Mouse (Mus musculus) right cerebral cortex, postnatal 10 days (tissue): Measurements from ENCODE around the gene Sv2a.

ENCODE experiments used
- DNase-seq, 2 experiments: peaks; one replicate each; pipeline ENCODE4 v3.0.0; 2021; ENCODE audit warnings: low spot score in 2 of 2

Sv2a gene

DNA sequence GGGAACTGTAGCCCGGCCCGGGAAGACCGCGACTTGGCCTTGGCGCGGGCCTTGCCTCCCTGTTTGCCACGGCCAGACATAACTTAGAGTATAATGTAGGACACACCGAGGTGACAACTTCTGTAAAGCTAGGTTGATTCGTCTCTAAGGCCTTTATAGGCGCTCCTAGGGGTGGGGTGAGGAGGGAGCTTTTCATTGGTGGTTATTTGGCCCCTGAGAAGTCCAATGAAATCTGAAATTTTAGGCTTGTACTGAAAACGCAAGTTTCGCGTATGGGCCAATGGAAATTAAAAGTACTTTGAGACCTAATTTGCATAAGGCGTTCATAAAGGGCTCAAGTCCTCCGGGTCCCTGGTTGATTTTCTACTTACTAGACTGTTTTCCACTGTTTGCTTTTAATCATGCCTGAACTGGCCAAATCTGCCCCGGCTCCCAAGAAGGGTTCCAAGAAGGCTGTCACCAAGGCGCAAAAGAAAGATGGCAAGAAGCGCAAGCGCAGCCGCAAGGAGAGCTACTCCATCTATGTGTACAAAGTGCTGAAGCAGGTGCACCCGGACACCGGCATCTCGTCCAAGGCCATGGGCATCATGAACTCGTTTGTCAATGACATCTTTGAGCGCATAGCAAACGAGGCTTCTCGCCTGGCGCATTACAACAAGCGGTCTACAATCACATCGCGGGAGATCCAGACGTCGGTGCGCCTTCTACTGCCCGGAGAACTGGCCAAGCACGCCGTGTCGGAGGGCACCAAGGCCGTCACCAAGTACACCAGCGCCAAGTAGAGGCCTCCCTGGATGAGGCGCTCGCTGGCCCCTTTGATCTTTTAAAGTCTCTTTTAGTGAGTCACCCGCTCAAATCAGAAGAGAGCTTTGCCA, 40.1 kb downstream of the Sv2a start, which contains the start of the genes Hist2h2ac and Hist2h2be:
TSS of gene Hist2h2ac (minus strand) at position 116 of the 875 bp plus-strand sequence.
TSS of gene Hist2h2be (plus strand) at position 355 of the 875 bp plus-strand sequence.
- peak; percentile 85 to 92 for DNase-seq

DNA sequence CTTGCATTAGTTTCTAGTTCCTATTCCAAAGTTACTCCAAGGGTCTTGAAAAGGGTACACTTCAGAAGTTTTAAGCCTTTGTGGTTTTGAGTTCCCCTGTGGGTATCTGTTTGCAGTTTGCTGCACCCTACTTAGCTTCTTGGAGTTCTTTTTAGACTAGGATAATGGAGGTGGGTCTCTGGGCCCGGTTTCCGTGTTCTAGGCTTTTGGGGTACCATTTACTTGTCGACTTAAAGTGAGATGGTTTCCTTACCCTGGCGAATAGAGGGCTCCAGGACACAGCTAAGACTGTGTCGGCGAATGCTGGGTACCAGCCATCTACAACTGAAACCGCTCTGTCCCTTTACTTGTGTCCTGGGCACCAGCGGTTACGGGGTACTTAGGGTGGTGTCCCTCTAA, 40.7 kb downstream of the Sv2a start:
- DNase-seq = no peak

DNA sequence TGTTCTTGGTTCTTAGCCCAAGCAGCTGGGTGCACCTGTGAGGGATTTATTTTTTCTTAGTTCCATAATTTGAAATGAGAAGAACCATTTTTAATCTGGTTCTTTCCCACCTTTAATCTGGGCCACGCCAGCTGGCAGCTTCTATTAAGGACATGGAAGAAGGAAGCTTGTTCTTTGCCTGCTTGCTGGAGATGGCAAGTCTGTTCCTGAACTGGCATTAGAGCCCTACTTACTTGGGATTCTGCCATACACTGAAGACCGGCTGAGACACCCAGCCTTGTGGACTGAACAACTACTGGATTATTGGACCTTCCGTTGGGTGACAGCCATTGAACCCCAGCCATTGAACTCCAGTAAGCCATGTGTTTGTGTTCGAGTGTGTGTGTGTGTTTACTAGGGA, 41.8 kb downstream of the Sv2a start:
- DNase-seq = peak; percentile 46 to 60

DNA sequence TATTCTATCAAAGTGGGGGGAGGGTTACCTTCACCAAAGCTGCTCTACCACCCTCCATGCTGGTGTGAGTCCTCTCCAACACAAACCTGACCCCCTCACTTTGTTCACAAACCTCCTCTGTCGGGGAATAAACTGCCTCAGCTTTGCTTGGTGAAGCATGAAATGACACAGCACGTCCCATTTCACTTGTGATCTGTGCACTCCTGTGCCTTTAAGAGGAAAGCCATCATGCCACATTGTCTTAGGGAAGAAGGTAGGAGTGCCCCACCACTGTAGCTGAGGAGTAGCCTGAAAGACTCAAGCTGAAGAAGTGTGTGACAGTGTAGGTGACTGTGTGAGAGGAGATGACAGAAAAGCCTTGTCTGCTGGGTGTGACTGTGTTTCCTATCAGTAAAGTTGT, 44.5 kb downstream of the Sv2a start:
- DNase-seq = no peak

DNA sequence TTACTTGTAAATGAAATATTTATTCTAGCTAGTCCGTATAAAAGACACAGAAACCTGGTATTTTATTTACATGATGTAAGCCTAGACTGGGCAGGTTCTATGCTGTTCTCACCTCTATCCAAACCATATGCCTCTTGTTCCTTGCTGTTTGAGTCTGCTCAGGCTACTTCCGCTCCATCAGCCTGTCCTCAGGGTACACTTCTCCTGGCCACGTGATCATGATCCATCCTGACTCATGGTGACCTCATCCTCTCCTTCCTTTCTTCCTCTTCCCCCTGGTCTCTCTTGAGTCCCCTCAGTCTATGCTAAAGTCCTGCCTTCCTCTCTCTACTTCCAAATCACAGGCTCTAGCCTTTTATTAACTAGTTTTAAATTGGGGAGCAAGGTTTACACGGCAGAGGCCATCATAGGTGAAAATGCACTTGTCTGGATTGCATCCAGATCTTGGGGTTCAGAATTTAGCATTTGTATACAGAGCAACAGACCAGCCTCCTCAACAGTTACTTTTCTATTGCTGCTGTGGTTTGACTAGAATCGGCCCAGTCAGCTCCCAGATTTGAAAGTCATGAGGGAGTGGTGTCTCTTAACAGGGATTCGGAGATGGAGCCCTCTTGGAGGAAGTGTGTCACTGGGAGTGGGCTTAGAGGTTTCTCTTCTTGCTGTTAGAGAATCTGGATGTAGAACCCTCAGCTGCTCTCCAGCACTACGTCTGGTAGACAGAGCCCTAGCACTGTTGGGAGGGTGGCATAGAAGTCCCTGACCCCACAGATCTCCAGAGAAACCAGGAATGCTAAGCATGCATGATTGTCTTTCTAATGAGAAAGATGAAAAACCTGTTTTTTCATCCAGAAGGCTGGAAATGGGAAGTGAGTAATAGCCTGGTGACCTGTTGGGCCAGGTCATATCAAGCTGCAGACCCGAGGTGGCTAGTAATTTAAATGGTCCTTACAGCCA, 46.0 kb downstream of the Sv2a start:
- no peak for DNase-seq

DNA sequence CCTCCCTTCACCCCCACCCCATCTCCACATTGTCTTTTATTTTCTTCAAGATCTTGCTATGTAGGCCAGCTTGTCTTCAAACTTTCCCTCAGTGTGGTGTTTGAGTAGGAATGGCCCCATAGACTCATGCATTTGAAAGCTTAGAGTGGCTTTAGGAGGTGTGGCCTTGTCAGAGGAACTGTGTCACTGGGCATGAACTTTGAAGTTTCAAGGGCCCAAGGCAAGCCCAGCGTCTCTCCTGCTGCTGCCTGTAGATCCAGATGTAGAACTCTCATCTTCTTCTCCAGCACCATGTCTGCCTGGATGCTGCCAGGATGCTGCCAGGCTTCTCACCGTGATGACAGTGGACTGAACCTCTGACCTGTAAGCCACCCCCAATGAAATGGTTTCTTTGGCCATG, 47.9 kb downstream of the Sv2a start:
- DNase-seq = no peak

DNA sequence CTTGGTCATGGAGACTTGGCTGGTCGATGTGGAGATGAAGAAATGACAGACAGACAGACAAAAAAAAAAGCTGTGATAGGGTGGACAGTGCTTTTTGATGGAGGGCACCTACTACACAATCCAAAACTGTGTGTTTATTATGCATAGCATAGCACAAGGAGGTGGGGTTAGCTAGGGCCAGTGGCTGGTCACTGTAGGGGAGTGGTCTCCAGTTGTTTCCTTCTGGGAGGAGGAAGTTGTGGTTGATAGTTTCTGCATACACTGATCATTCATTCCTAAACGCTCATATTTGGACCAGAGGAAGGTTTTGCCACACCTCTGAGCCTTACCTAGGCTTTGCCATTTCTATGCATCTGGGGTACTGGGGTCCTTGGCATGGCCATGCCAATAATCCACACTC, 49.5 kb downstream of the Sv2a start:
- DNase-seq = no peak

DNA sequence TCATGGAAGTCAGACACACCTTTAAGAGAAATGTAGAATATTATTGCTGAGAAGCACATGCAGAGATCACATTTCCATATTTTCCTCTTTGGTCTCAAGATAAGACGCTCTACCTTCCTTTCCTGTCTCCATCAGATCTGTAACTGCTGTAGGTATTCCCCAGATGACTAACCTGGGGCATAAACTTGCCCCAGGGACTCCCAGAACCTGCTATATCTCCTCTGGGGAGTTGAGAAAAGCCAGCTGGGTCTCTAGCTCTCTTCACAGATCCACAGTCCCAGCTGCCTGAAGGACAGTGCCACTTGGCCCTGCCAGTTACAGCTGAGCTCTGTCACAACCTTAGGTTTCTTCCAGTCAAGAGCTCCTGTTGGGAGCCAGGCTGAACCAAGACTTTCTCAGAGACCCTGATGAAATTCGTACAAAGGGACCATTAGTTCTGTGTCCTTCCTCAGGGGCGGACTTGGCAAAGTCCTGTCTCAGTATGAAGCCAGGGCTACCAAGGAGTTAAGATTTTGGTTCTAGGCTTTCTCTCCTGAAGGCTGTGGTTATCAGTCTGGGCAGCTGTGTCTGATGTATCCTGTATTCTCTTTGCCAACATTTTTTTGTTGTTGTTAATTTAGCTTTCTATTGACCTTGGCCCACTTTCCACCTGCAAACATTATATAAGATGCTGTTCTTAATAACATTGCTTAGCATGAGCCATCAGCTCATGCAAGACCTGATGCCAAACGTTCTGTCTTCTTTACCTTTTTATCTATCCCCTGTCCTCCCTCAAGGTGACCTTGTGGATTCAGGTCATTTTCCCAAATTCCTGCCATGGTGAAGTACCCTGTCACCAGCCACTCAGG, 50.2 kb downstream of the Sv2a start:
- DNase-seq = no peak

DNA sequence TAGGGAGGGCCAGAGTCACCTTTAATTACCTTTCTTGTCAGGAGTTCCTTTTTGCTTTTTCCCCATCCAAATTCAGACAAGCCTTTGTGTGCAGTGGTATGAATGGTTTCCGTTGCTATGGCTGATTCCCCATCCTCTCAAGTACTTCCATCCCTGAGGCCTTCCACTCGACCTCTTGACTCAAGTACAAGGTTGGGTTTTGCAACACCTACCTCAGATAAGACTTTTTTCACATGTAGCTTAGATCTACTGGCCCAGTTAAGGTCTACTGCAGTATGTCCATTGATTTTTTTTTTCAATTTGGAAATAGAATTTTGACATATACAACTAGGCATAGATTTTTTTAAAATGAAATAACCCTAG, 50.8 kb downstream of the Sv2a start:
- no peak for DNase-seq

DNA sequence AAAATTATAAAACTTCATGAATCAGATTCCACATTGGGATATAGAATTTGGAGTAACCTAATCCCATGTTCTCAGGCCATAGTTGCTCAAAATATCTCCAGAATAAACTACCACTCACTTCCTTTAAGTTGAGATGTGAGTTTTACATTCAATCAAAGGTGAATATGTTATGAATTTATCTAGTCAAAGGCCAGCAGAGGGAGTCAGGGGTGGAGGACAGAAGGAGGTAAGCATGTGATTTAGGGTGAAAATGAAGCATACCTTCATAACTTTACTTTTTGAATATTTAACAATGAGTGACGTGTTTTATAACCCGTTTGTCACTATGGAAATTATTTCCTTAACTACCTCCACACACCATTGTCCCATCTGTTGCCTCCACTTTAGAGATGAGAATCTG, 54.0 kb downstream of the Sv2a start:
- DNase-seq = no peak

DNA sequence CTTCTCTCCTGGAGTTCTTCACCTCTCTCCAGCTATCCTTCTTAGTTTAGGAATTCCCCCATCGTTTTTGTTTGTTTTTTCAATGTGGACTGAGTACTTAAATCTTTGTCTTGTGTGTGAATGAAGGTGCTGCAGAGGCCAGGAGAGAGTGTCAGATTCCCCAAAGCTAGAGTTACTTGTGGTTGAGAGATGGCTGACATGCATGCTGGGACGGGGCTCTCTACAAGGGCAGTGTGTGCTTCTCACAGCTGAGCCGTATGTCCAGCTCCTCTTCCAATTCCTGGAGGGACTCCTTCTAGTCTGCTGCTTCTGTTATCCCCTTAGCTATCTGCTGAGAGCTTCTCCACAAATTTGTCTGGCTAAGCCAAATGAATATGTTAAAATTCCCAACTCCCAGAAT, 54.9 kb downstream of the Sv2a start:
- no peak for DNase-seq

DNA sequence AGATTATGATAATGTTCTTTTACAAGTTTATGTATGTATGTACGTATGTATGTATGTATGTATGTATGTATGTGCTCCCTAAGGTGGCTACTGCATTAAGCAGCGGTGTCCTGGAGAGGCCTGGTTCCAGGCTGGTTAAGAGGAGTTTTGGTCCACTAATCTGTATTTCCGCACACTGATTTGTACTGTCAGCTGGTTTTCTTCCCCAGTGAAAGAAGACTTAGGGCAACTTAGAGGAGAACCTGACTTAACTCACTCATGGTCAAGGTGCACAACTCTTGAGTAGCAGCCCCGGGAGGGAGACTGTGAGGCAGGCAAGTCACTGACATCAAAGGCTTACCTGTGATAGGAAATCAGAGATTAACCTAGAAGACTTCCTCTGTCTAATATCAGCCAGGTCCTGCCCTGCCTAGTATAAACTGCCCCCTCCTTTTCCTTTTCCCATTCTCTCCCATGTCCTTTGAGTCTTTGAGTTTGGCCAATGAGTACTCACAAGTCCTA, 55.9 kb downstream of the Sv2a start:
- DNase-seq = no peak

DNA sequence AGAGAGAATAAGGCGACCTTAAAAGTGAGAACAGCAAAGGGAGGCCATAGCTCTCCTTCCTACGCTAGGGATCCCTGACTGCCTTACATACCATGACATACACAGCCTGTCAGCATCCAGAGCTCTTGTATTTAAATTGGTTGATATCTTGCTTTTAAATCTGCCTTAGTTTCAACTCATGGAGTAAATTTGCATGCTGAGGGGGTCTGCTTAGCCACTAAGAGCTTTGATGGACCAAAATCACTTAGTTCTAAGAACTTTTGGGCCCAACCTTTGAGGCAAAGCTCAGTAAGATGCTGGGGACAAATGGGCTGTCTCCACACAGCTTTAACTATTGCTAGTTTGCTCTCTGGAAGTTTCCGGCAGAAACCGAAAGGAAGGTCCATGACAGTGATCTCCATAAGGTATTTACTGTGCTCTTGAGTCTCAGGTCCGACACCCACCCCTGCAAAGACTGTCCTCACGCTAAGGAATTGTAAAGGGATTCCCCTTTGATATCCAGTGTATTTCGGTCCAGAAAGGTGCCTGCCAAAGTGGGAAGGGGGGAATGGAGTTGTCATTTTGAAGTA, 56.5 kb downstream of the Sv2a start:
- no peak for DNase-seq

DNA sequence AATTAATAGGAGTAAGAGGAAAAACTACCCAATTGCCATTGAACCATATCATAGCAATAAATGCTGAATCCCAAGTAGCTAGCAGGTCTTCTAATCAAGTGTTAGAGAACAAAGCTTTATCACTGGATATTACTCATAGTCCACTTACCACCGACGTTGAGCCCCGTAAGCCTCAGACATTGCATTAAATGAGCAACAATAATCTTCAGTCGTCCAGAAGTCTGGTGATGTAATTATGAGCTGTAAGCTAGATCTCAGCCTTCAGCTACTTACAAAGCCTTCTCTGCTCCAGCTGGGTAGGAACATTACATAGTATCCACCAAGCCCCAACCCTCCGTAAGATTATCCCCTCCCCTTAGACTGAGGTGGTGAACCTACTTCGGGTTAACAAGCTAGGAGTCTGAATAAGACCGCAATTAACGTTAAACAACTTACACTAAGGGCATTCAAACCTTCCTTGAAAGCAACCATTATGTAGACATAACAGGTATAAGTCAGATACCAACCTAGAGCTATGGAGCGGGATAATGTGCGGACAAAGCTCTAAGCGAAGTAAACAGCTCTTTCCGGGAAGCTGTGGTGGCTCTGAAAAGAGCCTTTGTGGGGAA, 57.1 kb downstream of the Sv2a start:
- DNase-seq = no peak

DNA sequence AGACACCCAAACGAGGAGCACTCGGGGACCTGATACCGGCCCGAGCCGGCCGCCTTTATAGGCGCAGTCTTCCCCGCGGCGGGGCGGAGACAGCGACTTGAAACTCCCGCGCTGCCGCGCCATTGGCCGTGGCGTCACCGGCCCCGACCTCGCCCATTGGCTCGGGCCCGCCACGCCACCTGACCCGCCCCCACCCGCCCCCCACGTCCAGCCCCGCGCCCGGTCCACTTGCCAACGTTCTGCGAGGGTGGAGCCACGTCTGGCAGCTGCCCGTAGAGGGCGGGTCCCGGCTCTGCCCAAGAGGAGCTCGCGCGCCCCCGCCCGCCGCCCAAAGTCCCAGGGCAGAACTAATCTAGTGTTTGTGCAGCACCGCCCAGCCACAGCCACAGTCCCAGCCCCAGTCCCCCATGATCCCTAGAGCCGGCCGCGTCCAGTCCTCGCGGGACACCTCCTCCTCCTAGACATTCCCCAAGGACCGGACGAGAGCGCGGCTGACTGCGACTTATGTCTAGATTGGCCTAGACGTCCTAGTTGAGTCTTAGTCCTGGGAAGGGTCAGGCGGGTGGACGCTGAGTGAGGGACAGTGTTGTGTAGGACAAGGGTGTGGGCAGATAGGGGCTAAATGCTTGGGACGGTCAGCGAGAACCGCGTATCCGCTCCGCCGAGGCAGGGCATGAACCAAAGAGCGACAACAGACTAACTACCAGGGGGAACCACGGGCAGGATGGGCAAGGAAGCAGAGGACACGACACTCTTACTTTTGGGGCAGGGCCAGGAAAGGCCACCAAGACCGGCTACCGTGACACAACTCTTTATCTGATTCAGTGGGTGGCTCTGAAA, 58.2 kb downstream of the Sv2a start, which contains the start of gene Hist2h3c2:
TSS of gene Hist2h3c2 (minus strand) at position 174 of the 840 bp plus-strand sequence.
- peak in 1 of 2 experiments; percentile 40 for DNase-seq

DNA sequence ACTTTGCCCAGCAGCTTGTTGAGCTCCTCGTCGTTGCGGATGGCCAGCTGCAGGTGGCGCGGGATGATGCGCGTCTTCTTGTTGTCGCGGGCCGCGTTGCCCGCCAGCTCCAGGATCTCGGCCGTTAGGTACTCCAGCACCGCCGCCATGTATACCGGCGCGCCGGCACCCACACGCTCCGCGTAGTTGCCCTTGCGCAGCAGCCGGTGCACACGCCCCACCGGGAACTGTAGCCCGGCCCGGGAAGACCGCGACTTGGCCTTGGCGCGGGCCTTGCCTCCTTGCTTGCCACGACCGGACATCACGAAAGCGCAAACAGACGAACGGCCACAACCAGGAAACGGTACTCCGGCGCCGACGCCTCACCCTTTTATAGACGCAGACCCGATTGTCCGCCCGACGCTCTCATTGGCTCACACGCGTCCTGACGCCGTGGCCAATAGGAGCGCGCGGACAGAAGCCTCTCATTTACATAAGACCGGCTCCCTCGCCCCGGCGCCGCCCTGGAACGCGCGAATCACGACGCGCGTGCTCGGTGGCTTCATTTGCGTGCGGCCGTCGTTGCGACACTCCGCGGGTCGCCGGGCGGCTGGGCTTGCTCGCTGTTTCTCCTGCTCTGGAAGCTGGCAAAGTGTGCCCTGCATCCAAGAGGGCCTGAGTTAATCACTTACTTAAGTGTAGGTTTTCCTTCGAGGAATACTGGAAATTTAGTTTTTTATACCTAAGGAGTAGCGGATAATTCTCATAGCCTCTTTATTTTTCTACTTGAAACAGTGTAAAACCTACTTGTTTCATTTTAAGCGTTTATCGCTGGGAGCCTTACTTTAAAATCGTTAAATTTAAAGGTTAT, 59.2 kb downstream of the Sv2a start, which contains the start of gene Hist2h2aa2:
TSS of gene Hist2h2aa2 (minus strand) at position 328 of the 850 bp plus-strand sequence.
- peak; percentile 97 for DNase-seq

DNA sequence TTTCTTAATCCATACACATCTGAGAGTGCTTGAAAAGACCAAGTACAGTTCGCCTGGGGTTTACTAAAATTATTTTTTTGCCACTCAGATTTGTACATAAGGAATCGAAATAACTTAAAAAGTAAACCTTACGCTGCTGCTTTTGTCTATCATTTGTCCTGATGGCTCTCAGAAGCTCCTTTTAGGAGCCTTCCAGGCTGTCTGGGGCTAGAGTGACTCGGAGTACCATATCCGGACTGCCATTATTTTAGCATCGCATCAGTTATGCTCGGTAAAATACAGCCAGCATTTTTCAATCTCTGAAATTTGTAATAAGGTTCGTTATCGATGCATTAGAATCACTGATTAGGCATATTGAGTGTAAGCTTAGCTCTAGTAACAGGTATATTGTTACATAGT, 59.8 kb downstream of the Sv2a start:
- DNase-seq = no peak

DNA sequence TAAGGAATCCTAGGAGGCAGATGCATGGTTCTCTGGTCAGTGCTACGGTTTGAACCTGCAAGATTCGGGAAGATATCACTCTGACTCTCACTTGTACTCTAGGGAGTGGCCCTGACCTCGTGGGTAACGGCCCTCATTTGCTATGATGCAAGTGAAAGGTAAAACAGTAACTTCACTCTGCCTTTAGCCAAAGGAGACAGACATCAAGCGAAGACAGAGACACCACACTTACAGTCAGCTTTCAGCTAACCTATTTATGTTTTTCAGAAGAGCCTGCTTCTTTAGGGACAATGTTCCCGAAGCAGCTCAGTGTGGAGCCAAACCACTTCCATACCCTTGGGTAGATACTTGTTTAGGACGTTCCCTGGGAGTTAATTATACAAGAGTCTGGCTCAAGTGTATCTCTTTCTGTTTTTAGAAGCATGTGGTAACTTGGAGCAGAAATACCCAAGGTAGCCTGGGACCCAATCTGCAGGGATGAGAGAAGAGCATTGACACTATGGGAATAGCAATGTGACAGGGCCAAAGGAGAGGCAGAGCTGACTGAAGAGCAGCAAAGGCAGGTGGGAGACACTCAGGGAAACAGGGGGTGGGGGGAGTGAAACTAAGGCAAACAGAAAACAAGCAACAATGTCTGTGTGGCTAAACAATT, 63.1 kb downstream of the Sv2a start:
- no peak for DNase-seq
